Mouse (Mus musculus): ENCODE data around the gene Mrpl35. TPM values are rescaled to one million over a fixed set of nuclear protein-coding genes. Genes with fewer than 3 reads are reported as not detected.

Gene Mrpl35
- polyA plus RNA-seq, 1 experiment: 20.2 TPM

DNA sequence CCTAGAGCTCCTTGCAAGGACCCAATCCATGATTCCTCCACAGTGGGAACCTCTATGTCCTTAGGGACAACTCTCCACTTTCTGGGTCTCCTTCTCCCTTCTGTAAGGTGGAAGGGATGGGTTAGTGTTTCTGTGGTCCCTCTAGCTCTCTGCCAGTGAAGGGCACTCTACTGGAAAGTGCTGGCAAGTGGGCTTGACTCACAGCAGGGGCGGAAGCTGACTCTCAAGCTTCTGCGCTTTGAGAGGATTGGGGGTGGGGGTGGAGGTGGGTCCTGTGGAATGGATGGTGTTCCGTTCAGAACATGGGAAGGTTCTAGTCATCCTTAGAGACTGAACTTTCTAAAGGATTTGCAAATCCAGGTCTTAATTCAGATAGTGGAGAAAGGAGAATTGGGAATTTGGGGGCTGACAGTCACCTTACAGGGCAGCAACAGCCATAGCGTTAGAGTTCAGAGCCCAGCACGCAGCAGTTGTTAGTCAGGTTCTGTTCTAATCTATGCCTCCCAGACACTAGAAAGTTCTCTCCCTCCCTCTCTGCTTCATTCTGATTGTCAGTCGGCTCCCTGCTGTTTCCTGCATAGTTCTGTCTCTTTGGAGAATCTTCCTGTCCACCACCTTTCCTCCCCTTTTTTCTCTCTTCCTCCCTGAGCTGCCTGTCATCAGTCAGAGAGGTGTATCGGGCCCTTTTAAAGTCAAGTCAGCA, 25.6 kb downstream of the Mrpl35 start:
- no peak for DNase-seq (ENCODE audit: low spot score)

DNA sequence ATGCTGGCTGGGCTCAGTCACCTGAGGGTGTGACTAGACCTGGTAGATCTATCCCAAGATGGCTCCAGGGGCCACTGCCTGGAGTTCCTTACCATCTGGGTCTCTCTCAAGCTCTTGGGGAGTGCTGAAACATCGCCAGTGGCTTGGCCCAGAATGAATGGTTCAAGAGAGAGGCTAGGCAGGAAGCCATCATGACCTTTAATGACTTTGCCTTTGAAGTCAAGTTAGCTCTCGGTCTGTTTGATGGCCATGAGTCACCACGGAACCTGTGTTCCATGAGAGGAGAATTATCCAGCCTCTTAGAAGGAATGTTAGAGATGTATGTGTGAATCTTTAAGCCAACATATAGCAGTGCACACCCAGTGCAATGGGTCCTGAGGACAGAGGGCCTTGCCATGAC, 27.4 kb downstream of the Mrpl35 start:
- DNase-seq (ENCODE audit: low spot score): no peak

DNA sequence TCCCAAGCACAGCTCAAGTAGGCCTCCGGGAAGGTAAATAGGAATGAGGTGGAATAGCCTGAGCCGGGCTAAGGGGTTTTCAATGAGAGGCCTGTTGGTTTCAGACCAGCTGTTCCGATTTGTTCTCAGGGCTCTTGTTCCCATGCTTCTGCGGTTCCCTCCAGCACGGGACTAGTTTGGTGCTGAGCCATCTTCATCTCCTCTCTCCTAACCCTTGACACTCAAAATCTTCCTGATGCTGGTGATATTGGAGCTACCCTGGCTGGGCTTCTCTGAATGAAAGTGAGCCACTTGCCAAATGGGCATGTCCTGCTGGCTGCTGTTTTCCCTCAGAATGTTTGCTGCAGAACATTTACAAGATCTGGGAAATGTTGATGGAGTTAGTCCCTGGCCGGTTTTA, 35.0 kb downstream of the Mrpl35 start:
- DNase-seq (ENCODE audit: low spot score): no peak

DNA sequence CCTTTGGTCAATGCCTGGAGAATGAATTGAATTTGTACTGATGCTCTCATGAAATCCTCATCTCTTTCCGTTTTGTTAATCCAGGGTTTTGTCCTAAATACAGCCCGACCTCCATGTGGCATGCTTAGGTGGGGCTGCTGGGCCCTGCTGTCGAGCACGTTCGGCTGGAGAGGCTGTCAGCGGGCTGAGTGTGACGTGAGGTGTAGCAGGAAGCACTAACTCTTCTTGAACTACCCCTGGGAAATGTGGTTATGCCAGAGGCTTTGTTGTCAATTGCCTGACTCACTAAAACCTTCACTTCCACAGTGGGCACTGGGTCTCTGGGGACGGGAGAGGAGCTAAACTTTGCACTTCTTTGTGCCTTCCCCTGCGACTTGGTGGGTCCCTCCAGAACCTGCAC, 38.4 kb downstream of the Mrpl35 start:
- no peak for DNase-seq (ENCODE audit: low spot score)

DNA sequence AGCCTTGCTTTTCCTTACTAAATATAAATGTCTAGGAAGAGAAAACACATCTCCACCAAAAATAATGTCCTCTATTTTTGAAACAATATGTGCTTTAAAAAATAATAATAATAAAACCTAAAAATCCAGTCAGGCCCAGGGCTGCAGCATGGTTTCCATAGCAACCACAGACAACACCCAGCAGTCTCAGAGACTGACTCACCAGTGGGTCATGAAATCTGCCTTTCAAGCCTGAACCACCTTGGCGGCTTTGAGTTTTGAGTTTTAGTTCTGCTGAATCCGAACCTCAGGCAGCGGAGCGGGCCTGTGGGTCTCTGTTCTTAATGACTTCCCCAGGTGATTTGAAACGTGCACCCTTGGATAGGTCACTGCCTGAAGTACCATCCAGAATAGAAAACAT, 43.6 kb downstream of the Mrpl35 start:
- no peak for DNase-seq (ENCODE audit: low spot score)

DNA sequence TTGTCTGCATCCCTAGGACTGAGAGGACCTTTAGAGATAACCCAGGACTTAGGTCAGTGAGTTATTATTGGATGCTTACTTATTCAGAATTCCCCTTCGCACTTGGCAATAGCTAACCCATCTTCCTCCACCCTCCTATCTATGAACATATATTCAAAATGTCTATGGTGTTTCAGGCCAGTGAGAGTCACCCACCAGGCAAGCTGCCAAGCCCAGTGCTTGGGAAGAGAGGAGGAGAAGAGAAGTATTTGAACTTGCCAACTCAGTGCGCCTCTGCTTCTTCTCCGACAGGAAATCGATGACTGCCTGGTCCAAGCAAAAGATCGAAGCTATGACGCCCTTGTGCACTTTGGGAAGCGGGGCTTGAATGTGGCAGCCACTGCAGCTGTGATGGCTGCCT, 46.3 kb downstream of the Mrpl35 start:
- DNase-seq (ENCODE audit: low spot score): no peak

DNA sequence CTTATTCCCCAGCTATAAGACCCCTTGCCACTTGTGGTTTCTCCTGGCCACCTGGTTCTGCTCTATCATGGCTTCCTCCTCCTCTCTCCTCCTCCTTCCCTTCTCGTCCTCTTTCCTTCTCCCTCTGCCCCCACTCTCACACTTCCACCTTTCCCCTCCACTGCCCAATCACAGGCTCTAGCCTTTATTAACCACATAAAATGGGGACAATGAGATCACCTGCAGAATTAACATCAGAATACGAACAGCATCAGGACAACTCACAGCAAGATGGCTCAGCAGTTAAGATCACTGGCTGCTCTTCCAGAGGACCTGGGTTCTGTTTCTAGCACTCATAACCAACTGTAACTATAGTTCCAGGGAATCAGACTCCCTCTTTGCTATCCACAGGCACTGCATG, 46.9 kb downstream of the Mrpl35 start:
- DNase-seq (ENCODE audit: low spot score): no peak

DNA sequence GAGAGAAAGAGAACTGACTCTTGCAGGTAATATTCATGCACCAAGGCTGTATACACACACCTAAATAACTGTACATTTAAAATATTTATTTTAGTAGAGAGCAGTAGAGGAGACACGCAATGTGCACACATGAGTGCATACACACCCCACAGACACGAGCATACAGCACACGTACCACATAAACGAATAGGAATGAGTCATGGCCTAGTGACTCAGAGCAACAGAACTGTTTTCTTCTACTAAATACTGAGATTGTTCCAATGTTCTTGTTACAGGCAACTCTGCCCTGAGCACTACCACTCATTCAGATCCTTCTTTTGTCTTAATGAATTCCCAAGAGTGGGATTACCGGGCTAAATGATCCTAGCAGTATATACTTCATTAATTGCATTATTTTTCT, 48.8 kb downstream of the Mrpl35 start:
- DNase-seq (ENCODE audit: low spot score): no peak

DNA sequence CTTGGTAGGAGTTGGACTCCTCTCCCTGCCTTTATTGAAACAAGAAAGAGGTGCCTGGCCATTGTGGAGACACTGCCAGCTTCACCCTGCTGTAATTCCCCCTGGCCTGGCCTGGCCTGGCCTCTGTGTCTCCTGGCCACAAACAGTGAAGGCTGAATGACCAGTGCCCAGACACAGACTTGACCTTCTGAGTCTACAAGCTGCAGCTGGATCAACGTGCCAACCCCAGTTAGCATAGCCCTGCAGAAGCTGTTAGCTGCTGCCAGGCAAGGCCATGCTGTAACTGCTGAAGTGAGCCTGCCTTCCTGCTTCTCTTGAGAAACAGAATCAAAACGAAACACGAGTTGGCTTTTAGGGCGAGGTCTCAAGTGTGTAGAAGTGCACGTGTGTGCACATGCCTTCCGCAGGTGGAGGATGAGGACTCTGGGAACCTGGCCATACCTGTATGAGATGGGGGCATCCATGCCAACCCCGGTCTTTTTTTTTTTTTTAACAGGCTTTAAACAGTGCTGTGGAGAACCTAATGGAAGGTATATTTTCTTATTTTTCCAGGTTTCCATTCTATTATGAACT, 54.0 kb downstream of the Mrpl35 start:
- no peak for DNase-seq (ENCODE audit: low spot score)

DNA sequence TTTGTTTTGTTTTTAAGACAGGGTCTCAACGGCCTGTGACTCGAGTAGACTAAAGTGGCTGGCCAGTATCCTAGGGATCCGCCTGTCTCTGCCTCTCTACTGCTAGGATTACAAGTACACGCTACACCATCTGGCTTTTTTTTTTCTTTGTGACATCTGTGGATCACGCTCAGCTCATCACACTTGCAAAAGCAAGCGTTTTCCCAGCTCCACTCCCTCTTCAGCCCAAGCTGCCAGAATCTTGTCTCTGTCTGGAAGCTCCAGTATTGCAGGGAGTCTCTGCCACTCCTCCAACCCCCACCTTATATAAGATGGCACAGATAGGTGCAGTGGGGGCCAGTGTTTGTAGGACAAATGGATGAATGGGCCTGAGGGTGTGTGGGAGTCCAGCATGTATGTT, 54.6 kb downstream of the Mrpl35 start:
- no peak for DNase-seq (ENCODE audit: low spot score)

DNA sequence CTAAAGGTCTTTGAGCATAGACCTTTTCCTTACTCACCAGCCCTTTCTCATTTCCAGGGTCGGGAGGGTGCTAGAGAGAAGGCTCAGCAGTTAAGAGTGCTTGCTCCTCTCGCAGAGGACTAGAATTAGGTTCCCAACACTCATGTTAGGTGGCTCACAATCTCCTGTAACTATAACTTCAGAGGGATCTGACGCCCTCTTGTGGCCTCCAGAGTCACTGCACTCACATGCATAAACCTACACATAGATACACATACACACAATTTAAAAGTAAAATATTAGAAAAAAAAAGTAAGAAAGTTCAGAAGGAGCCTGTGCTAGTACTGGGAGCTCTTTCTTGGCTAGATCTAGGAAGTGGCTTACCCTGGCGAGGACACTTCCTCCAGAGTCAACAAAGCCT, 55.5 kb downstream of the Mrpl35 start:
- DNase-seq (ENCODE audit: low spot score): no peak

DNA sequence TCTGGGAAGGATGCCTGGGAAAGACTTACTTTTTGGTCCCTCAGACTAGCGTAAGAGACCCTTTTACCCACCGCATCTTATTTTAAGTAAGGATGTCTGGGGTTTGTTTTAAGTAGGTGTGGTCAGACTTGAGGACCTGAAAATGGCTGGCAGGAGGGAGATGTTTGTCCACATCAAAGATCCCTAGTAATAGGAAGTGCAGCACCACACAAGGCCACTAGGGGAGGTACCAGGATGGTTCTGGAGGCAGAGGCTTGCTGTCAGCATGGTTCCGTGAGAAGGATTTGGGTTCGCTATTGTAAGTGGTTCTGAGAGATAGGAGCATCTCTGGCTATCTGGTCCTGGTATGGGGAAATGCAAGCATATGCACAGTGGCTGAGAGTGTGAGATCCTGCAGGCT, 55.9 kb downstream of the Mrpl35 start:
- no peak for DNase-seq (ENCODE audit: low spot score)

DNA sequence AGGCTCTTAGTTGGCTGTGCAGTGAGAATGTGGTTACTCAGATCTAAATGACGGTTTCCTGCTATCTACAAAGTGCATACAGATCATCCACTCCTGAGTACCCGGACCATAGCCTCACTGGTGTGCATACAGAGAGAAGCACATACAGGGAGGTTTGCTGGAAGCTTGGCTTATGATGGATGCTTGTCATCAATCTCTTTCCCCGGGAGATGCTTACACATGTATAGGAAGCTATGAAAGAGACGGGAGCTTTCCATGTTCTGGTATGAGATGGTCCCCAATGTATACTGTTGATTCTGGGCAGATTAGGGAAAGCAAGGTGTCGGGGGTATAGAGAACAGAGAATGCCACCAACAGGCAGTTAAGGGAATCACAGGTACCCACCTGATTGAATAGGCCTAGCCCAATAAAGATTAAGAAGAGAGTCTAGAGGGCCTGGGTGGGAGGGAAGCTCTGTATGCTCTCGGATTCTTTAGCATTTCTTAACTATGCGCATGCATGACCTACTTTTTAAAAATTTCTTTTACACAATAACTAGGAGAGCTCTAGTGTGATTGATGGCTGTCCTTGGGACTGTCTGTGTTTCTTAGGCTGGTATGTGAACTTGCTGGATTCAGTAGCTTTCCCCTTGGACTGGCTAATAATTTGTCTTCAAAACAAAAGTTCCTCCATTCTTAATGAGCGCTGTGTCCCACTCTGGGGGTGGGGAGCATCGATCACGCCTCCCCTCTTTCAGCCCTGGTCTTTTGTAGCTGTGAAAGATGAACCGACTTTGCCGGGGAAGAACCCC, 56.7 kb downstream of the Mrpl35 start:
- no peak for DNase-seq (ENCODE audit: low spot score)

DNA sequence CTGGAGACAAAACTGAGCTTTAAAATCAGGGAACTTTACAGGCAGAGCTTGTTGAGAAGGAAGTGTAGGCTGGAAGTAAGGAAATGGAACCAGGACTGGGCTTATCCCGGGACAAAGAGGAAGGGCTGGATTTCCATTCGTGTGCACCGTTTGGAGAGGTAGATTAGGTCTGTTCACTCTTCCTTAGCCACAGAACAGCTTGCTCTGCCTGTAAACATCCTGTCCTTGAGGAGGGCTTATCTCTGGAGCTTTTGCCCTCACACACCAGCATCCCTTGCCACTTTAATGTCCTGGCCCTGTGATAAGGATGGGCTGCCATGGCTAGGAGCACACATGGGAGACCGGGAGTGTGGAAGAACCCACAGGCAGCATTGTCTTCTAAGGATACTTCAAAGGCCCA, 59.0 kb downstream of the Mrpl35 start:
- DNase-seq (ENCODE audit: low spot score): no peak

Other genes starting within 250 kb of the Mrpl35 start
- 38.7 and 40.6 TPM in 2 replicates for gene Kdm3a, start 194.0 kb downstream of the Mrpl35 start, polyA plus RNA-seq (2012; rRNA removed)
- gene Reep1, start 119.4 kb downstream of the Mrpl35 start, polyA plus RNA-seq (2012; rRNA removed): 10.2 TPM in 2 replicates
- gene Immt, start 4.4 kb upstream of the Mrpl35 start, polyA plus RNA-seq (2012; rRNA removed): 56.0 and 74.3 TPM in 2 replicates
- gene Ptcd3, start 81.8 kb upstream of the Mrpl35 start, polyA plus RNA-seq (2012; rRNA removed): 34.1 and 36.6 TPM in 2 replicates
- 12.7 and 13.1 TPM in 2 replicates for gene Polr1a, start 82.1 kb upstream of the Mrpl35 start, polyA plus RNA-seq (2012; rRNA removed)